Mouse (Mus musculus): Measurements from ENCODE around the gene Gm11939. TPM values are rescaled to one million over a fixed set of nuclear protein-coding genes. Genes with fewer than 3 reads are reported as not detected.

Gm11939 gene
- total and polyA plus RNA-seq, 3 experiments: not detected

- intact Hi-C loops (cut with DNase I): no loop called here
- Histone ChIP-seq H3K9ac (ENCODE audit: low read depth, low read length) (no peak overlapping the region), H3K36me3 (ENCODE audit: control insufficient read depth, insufficient read depth, low read length) (no peaks in the 10 kb centered on the region), H3K4me3 (no peak overlapping the region), H3K27ac (no peak overlapping the region), H3K4me1 (ENCODE audit: control insufficient read depth, insufficient read depth, low read length) (no peaks in the 10 kb centered on the region), H3K79me2 (replicated peaks; ENCODE audit: control insufficient read depth, insufficient read depth, low read length) (no peaks in the 10 kb centered on the region), H3K27me3 (ENCODE audit: control insufficient read depth, insufficient read depth, low read length) (no peaks in the 10 kb centered on the region)
- WGBS: 73% methylated on average over 6 of the region's 6 CpGs
- TF ChIP-seq CTCF (IDR thresholded peaks at IDR 0.05) (no peak), POLR2A (IDR thresholded peaks at IDR 0.05; ENCODE audit: insufficient read depth, low read depth, low read length) (no peak), EP300 (IDR thresholded peaks at IDR 0.05; ENCODE audit: insufficient read depth, low read depth, low read length) (no peak)
- DNase-seq: no peak
These were observed 3.3 kb upstream of the Gm11939 start for GRCm38 (mm10) chr11:99562580-99562979.

- H3K27ac ChIP-seq: no peak overlapping the region
- no peak for DNase-seq
- H3K4me3 ChIP-seq: no peak overlapping the region
- H3K4me1 ChIP-seq (ENCODE audit: control insufficient read depth, insufficient read depth, low read length): no peaks in the 10 kb centered on the region
- TF ChIP-seq POLR2A (IDR thresholded peaks at IDR 0.05; ENCODE audit: insufficient read depth, low read depth, low read length) (no peak), CTCF (IDR thresholded peaks at IDR 0.05) (no peak), EP300 (IDR thresholded peaks at IDR 0.05; ENCODE audit: insufficient read depth, low read depth, low read length) (no peak)
- WGBS: 69% methylated on average over 3 of the region's 3 CpGs
- no peaks in the 10 kb centered on the region for H3K27me3 ChIP-seq (ENCODE audit: control insufficient read depth, insufficient read depth, low read length)
- no peak overlapping the region for H3K9ac ChIP-seq (ENCODE audit: low read depth, low read length)
- H3K36me3 ChIP-seq (ENCODE audit: control insufficient read depth, insufficient read depth, low read length): no peaks in the 10 kb centered on the region
- H3K79me2 ChIP-seq (replicated peaks; ENCODE audit: control insufficient read depth, insufficient read depth, low read length): no peaks in the 10 kb centered on the region
- intact Hi-C loops (cut with DNase I): no loop called here
These were observed 1.1 kb downstream of the Gm11939 start for GRCm38 (mm10) chr11:99557976-99558745.

- Histone ChIP-seq H3K27ac (no peak within 1 kb of the TSS), H3K9ac (ENCODE audit: low read depth, low read length) (no peak within 1 kb of the TSS), H3K4me3 (no peak within 1 kb of the TSS), H3K36me3 (ENCODE audit: control insufficient read depth, insufficient read depth, low read length) (no peaks in the 10 kb centered on the region), H3K79me2 (replicated peaks; ENCODE audit: control insufficient read depth, insufficient read depth, low read length) (no peaks in the 10 kb centered on the region), H3K4me1 (ENCODE audit: control insufficient read depth, insufficient read depth, low read length) (no peaks in the 10 kb centered on the region), H3K27me3 (ENCODE audit: control insufficient read depth, insufficient read depth, low read length) (no peaks in the 10 kb centered on the region)
- 78% methylated on average over 2 of the region's 2 CpGs for WGBS
- TF ChIP-seq POLR2A (IDR thresholded peaks at IDR 0.05; ENCODE audit: insufficient read depth, low read depth, low read length) (no peak), EP300 (IDR thresholded peaks at IDR 0.05; ENCODE audit: insufficient read depth, low read depth, low read length) (no peak), CTCF (IDR thresholded peaks at IDR 0.05) (no peak)
- intact Hi-C loops (cut with DNase I): no loop called here
- no peak for DNase-seq
These were observed 2.5 kb downstream of the Gm11939 start, which contains the start of gene Krtap3-2 for GRCm38 (mm10) chr11:99556753-99557152. Gene Krtap3-2, minus strand, starts transcription at chr11:99556853.

GRCm38 (mm10) chr11:99556195-99556594 is 3.1 kb downstream of the Gm11939 start:
- no peaks in the 10 kb centered on the region for H3K4me1 ChIP-seq (ENCODE audit: control insufficient read depth, insufficient read depth, low read length)
- WGBS: 84% methylated on average over 2 of the region's 2 CpGs
- intact Hi-C loops (cut with DNase I): no loop called here
- no peaks in the 10 kb centered on the region for H3K36me3 ChIP-seq (ENCODE audit: control insufficient read depth, insufficient read depth, low read length)
- no peaks in the 10 kb centered on the region for H3K79me2 ChIP-seq (replicated peaks; ENCODE audit: control insufficient read depth, insufficient read depth, low read length)
- TF ChIP-seq EP300 (IDR thresholded peaks at IDR 0.05; ENCODE audit: insufficient read depth, low read depth, low read length): no peak
- TF ChIP-seq CTCF (IDR thresholded peaks at IDR 0.05): no peak
- no peak for TF ChIP-seq POLR2A (IDR thresholded peaks at IDR 0.05; ENCODE audit: insufficient read depth, low read depth, low read length)
- H3K4me3 ChIP-seq: no peak overlapping the region
- no peak overlapping the region for H3K9ac ChIP-seq (ENCODE audit: low read depth, low read length)
- no peak overlapping the region for H3K27ac ChIP-seq
- no peak for DNase-seq
- H3K27me3 ChIP-seq (ENCODE audit: control insufficient read depth, insufficient read depth, low read length): no peaks in the 10 kb centered on the region

- DNase-seq: no peak
- Histone ChIP-seq H3K9ac (ENCODE audit: low read depth, low read length) (no peak within 1 kb of the TSS), H3K36me3 (ENCODE audit: control insufficient read depth, insufficient read depth, low read length) (no peaks in the 10 kb centered on the region), H3K4me1 (ENCODE audit: control insufficient read depth, insufficient read depth, low read length) (no peaks in the 10 kb centered on the region), H3K4me3 (no peak within 1 kb of the TSS), H3K27ac (no peak within 1 kb of the TSS), H3K27me3 (ENCODE audit: control insufficient read depth, insufficient read depth, low read length) (no peaks in the 10 kb centered on the region), H3K79me2 (replicated peaks; ENCODE audit: control insufficient read depth, insufficient read depth, low read length) (no peaks in the 10 kb centered on the region)
- intact Hi-C loops (cut with DNase I): no loop called here
- TF ChIP-seq EP300 (IDR thresholded peaks at IDR 0.05; ENCODE audit: insufficient read depth, low read depth, low read length) (no peak), POLR2A (IDR thresholded peaks at IDR 0.05; ENCODE audit: insufficient read depth, low read depth, low read length) (no peak), CTCF (IDR thresholded peaks at IDR 0.05) (no peak)
- 57% methylated on average over 4 of the region's 4 CpGs for WGBS
These were observed 8.5 kb downstream of the Gm11939 start, which contains the start of gene Krtap3-3 for GRCm38 (mm10) chr11:99550765-99551164. Gene Krtap3-3, minus strand, starts transcription at chr11:99550865.

- H3K36me3 ChIP-seq (ENCODE audit: control insufficient read depth, insufficient read depth, low read length): no peaks in the 10 kb centered on the region
- H3K27ac ChIP-seq: no peak overlapping the region
- intact Hi-C loops (cut with DNase I): no loop called here
- H3K4me1 ChIP-seq (ENCODE audit: control insufficient read depth, insufficient read depth, low read length): no peaks in the 10 kb centered on the region
- no peaks in the 10 kb centered on the region for H3K27me3 ChIP-seq (ENCODE audit: control insufficient read depth, insufficient read depth, low read length)
- no peak for DNase-seq
- H3K4me3 ChIP-seq: no peak overlapping the region
- no peaks in the 10 kb centered on the region for H3K79me2 ChIP-seq (replicated peaks; ENCODE audit: control insufficient read depth, insufficient read depth, low read length)
- TF ChIP-seq CTCF (IDR thresholded peaks at IDR 0.05) (no peak), EP300 (IDR thresholded peaks at IDR 0.05; ENCODE audit: insufficient read depth, low read depth, low read length) (no peak), POLR2A (IDR thresholded peaks at IDR 0.05; ENCODE audit: insufficient read depth, low read depth, low read length) (no peak)
- H3K9ac ChIP-seq (ENCODE audit: low read depth, low read length): no peak overlapping the region
These were observed 11.4 kb downstream of the Gm11939 start for GRCm38 (mm10) chr11:99547892-99548291.

All from heart, adult 2 months (tissue).